Mouse (Mus musculus) left cerebral cortex, postnatal 14 days (tissue): ENCODE data around the gene Dtx1. TPM values are rescaled to one million over a fixed set of nuclear protein-coding genes. Genes with fewer than 3 reads are reported as not detected.

ENCODE experiments used
- DNase-seq, 2 experiments: peaks; one replicate each; pipeline ENCODE4 v3.0.0; 2021 to 2022; ENCODE audit warnings: low spot score in 2 of 2, mixed read lengths in 1 of 2
- intact Hi-C: fragments of 180-260 bp; cut with DNase I; formaldehyde crosslinking; loops from one replicate; pipeline ENCODE4 v1.15.1; 2025
- long read RNA-seq, 2 experiments: library from polyadenylated mRNA; stranded (forward); transcript quantifications; one replicate each; pipeline ENCODE4 v2.0.0; 2021
- total RNA-seq, 2 experiments: library from RNA; stranded (reverse); gene quantifications; 2 replicates each; pipeline ENCODE4 v1.2.3; 2021

Gene Dtx1
- total RNA-seq = 10 to 100 TPM; 72.6 to 80.1 TPM
- long read RNA-seq, experiment 1, full-length matches to known transcripts = 43 of 68 reads
- long read RNA-seq, experiment 1, partial matches to known transcripts = 12 of 68 reads
- long read RNA-seq, experiment 1, other reads (novel, unspliced or antisense) = 13 of 68 reads
- long read RNA-seq, experiment 2, full-length matches to known transcripts = 40 of 72 reads
- long read RNA-seq, experiment 2, partial matches to known transcripts = 19 of 72 reads
- long read RNA-seq, experiment 2, other reads (novel, unspliced or antisense) = 13 of 72 reads

DNA sequence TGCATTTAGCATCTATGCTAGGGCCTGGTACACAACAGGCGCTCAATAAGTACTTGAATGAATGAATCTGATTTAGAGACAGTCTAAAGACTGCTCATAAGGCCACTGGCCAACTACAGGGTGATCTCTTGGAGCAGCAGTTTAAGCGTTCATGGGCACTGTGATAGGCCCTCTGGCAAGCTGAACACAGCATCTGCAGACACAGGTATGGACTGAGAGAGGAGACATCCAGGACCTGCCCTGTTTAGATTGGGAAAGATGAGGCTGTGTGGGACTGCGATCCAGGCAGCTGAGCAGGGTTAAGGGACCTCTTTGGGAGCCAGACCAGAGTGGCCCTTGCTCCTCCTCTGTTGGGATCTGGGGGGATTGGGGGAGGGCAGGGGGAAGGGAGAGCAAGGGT is at the start of gene Dtx1:
Gene Dtx1, minus strand, starts transcription at position 101 of the 400 bp plus-strand sequence.
- no peak for DNase-seq
- intact Hi-C loops = loop anchor here (1.0 kb wide), 1 partner anchor 32 kb away; no protein-coding TSS in a partner anchor

GRCm38 (mm10) chr5:120754215-120754614 is 42.5 kb upstream of the Dtx1 start:
- intact Hi-C loops = no loop called here

DNA sequence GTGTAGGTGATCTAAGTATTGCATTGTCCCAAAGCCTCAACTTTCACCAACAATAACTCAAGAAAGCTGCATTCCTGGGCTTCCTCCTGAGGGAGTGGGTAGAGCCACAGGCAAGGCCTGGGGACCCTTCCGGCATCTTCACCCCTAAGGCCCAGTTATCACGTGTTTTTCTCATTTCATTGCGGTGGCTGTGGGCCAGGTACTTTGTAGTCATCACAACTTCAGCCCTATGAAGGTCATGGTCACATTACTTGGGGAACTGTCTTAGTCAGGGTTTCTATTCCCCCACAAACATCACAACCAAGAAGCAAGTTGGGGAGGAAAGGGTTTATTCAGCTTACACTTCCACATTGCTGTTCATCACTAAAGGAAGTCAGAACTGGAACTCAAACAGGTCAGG is 41.1 kb upstream of the Dtx1 start:
- DNase-seq = no peak
- intact Hi-C loops = no loop called here

More at GRCm38 (mm10) chr5:120754215-120754614, 42.5 kb upstream of the Dtx1 start:
- no peak for DNase-seq

GRCm38 (mm10) chr5:120751206-120751605 is 39.5 kb upstream of the Dtx1 start:
- DNase-seq = no peak
- intact Hi-C loops = no loop called here

DNA sequence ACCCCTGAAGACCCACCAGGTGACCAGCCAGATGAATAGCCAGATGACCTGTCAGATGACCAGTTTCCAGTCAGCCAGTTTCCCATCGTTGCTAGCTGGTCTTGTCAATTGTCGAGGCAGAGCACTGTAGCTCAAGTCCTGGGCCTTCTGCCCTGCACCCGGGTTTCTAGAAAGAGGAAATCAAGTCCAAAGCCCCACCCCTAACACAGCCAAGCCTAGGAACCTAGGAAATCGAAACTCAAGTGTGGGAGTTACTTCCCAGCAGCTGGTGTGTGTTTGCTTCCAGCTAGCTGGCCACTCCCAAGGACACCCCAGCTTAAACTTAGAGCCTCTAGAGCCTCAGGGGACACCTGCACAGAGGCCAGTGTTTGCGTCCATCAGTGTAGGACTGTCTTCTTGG is 38.0 kb upstream of the Dtx1 start, which contains the start of gene Oas2:
Gene Oas2, minus strand, starts transcription at position 166 of the 400 bp plus-strand sequence.
- no peak for DNase-seq
- intact Hi-C loops = no loop called here

- DNase-seq = peak; percentile 78 to 86
- intact Hi-C loops = loop anchor here (2.0 kb wide), 1 partner anchor 126 kb away; no protein-coding TSS in a partner anchor
Observed at GRCm38 (mm10) chr5:120746451-120746850, 34.7 kb upstream of the Dtx1 start.

DNA sequence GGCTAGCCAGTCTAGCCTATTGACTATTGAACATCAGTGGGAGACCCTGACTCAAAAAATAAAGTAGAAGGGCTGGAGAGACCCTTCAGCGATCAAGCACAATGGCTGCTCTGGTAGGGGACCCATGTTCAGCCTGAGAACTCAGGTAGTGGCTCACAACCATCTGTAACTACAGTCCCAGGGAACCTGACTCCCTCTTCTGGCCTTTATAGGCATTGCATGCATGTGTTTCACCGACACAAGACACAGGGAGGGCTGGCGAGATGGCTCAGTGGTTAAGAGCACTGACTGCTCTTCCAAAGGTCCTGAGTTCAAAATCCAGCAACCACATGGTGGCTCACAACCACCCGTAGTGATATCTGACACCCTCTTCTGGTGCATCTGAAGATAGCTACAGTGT is 30.4 kb upstream of the Dtx1 start:
- DNase-seq = peak; percentile 28 to 56
- intact Hi-C loops = no loop called here

DNA sequence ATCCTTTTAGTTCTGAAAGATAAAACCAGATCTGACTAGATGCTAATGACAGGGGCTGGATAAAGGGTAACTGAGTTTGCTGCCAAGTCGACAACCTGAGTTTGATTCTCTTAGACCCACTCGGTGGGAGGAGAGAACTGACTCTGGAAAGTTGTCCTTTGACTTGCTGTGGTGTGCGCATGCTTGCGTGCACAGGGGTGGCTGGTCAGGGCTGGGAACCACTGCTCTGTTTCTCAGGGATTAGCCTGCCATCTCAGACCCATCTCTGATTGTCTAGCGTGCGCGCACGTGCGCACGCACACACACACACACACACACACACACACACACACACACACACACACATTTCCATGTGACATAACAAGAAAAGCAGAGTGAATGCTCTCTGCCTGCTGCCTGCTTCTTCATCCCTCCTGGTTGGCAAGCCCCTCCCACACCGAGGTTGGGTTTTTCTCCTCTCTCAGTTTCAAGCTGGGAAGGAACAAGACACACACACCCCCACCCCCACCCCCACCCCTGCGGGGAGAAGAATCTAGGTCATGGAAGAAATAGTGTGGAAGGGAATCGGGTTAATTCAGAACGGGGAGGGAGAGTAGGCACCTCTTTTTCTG is 22.8 kb upstream of the Dtx1 start:
- peak; percentile 29 to 82 for DNase-seq
- intact Hi-C loops = no loop called here

DNA sequence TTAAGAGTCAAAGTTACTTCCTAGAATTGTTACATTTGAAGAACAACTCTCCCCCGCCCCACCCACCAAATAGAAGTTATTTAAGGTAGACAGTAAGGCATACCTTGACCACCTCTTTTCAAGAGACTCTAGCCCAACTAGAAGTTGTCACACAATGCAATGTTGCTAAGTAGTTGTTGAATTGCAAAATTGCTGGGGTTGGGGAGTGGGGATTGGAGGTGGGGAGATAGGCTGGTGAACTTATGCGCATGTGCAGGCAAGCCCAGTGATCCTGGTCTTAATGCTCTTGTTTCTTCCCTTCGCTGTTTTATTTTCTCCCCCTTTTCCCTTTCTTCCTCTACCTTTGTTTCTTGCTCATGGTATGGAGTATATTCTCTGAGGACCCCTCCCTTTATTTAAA is 22.0 kb upstream of the Dtx1 start:
- intact Hi-C loops = no loop called here
- no peak for DNase-seq

DNA sequence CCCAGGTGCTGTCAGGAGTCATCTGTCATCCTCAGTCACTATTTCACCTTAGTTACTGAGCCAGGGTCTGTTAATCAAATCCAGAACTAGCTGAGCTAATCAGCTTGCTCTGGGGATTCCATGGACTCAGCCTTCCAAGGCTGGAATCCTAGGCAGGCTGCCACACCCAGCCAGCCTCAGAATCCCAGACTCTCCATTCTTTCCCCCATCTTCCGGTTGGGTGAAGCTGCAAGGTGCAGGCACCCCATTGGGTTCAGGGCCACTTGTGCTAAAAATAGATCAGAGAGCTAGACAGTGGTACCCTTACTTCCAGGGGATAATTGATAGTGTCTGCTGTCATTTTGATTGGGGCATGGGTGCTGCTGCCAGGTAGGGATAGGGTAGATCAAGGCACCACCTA is 21.0 kb upstream of the Dtx1 start:
- intact Hi-C loops = no loop called here
- DNase-seq = no peak

DNA sequence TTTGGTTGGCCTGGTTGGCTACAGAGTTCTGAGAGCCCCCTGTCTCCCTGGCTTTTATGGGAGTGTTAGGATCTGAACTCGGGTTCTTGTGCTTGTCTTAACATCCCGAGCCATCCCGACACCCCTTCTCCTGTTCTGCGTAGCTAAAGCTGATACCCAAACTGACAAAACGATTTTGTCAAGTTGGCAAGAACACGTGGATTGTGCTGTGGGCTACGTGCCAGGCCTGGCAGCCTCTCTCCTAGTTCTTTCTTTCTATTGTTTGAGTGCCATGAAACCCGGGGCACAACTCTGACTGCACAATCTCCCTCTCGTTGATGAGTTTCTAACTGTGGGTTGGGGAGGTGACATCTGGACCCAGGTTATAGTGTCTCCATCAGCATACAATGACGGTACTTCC is 17.6 kb upstream of the Dtx1 start:
- DNase-seq = peak in 1 of 2 experiments; percentile 37
- intact Hi-C loops = no loop called here

- intact Hi-C loops = no loop called here
- no peak for DNase-seq
Observed at GRCm38 (mm10) chr5:120725811-120726455, 14.2 kb upstream of the Dtx1 start.

GRCm38 (mm10) chr5:120721005-120721404 is 9.3 kb upstream of the Dtx1 start:
- intact Hi-C loops = no loop called here
- DNase-seq = no peak

GRCm38 (mm10) chr5:120718600-120719378 is 7.1 kb upstream of the Dtx1 start:
- DNase-seq = no peak
- intact Hi-C loops = no loop called here

GRCm38 (mm10) chr5:120717136-120717535 is 5.4 kb upstream of the Dtx1 start:
- intact Hi-C loops = no loop called here
- DNase-seq = peak in 1 of 2 experiments; percentile 30

DNA sequence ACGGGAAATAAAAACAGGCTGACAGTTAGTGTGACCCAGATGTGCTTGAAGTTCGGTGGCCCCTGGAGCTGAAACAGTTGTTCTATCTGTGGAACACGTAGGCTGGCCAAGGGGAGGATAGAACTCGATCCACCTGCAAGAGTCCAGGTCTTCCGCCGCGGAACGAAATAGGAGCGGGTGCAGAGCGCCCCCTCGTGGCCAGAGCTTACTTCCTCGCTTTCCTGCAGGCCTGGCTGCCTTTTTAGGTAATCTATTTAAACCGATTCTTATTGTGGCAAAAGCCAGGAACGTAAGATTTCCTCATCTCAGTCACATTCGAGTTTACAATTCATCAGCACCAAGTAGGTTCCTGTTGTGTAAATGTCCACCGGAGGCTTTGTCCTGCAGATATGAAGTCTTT is 2.6 kb upstream of the Dtx1 start:
- intact Hi-C loops = no loop called here
- DNase-seq = peak; percentile 80 to 86

DNA sequence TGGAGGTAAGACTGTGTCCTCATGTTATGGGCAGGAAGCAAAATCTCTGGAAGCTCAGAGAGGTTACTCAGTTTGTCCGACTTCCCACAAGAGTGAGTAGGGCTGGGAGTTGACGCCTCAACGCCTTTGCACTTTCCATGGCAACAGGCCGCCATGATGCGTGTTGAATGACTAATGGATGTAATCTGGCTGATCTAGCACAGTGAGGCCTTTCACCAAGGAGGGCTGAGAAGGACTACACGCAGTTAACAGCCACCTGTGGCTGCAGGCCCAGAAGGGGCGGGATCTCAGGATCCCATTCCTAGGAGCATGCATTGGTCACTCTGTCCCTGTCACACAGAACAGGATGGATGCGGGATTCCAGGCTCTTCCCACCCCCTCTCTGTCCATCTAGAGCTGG is 994 bp upstream of the Dtx1 start:
- DNase-seq = peak in 1 of 2 experiments; percentile 59
- intact Hi-C loops = no loop called here

DNA sequence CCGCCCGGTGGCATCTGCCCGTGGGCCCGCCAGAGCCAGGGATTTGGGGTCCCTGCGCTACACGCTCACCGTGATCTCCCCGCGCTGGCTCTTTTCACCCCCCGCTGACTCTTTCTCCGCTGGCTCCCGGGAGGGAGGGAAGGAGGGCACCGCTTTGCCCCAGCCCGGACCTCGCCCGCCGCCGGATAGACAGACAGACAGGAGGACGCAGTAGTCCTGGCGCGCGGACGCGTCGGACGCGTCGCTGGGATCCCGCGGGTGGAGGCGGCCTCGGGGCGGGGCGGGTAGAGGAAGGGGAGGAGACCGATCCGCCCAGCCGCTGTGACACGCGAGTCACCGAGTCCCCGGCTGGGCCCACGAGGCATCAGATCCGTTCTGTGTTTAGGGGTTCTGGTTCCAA is 311 bp downstream of the Dtx1 start:
- intact Hi-C loops = loop anchor here (1.0 kb wide), 1 partner anchor 31 kb away; no protein-coding TSS in a partner anchor
- peak; percentile 81 for DNase-seq

- DNase-seq = peak; percentile 36 to 37
- intact Hi-C loops = loop anchor here (1.0 kb wide), 1 partner anchor 31 kb away; no protein-coding TSS in a partner anchor
Observed at GRCm38 (mm10) chr5:120710826-120711248, 890 bp downstream of the Dtx1 start.
